Mouse (Mus musculus): ENCODE results near the gene Cdkn1a. TPM values are rescaled to one million over a fixed set of nuclear protein-coding genes. Genes with fewer than 3 reads are reported as not detected.

The Cdkn1a gene
- polyA plus RNA-seq, 1 experiment from 2014 or later: 148 TPM

DNA sequence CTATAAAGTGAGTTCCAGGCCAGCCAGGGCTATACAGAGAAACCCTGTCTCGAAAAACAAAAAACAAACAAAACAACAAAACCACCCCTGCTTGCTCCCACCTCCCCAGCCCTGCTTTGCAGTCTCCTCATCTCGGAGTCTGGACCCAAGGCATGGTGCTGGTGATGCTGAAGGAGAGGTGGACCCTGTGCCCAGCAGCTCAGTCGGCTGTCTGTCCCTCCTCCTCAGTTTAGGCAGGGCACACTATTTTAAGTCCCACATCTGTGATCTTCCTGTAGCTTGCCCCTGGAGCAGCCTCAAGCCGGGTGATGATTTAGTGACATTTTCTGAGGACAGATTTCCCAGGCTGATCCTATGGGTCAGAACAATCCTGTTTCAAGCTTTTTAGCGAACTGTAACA, 35.2 kb upstream of the Cdkn1a start:
- H3K9ac ChIP-seq (ENCODE audit: low read depth, low read length): no peak overlapping the region
- no peak overlapping the region for H3K4me2 ChIP-seq (ENCODE audit: low read length)
- WGBS: 69% methylated on average over 5 of the region's 5 CpGs
- no peak overlapping the region for H3K4me3 ChIP-seq (ENCODE audit: low read depth, low read length)
- peaks cover 9% of the 10 kb centered on the region; the same call in 1 of the 2 replicates for H3K4me1 ChIP-seq (ENCODE audit: control insufficient read depth, insufficient read depth, low read length)
- ATAC-seq: no peak
- no peak overlapping the region for H3K27ac ChIP-seq (ENCODE audit: low read length)
- H3K27me3 ChIP-seq (ENCODE audit: control insufficient read depth, insufficient read depth, low read depth, low read length): no peaks in the 10 kb centered on the region
- H3K36me3 ChIP-seq (ENCODE audit: control insufficient read depth, insufficient read depth, low read length): no peaks in the 10 kb centered on the region
- no peaks in the 10 kb centered on the region for H3K9me3 ChIP-seq (replicated peaks; ENCODE audit: control insufficient read depth, low read length, poor library complexity, severe bottlenecking)

GRCm38 (mm10) chr17:29056207-29056606, 34.6 kb upstream of the Cdkn1a start:
- Histone ChIP-seq H3K4me1 (ENCODE audit: control insufficient read depth, insufficient read depth, low read length) (peaks cover 9% of the 10 kb centered on the region; the same call in 1 of the 2 replicates), H3K27me3 (ENCODE audit: control insufficient read depth, insufficient read depth, low read depth, low read length) (no peaks in the 10 kb centered on the region), H3K9ac (ENCODE audit: low read depth, low read length) (no peak overlapping the region), H3K4me2 (ENCODE audit: low read length) (no peak overlapping the region), H3K36me3 (ENCODE audit: control insufficient read depth, insufficient read depth, low read length) (no peaks in the 10 kb centered on the region), H3K27ac (ENCODE audit: low read length) (no peak overlapping the region), H3K9me3 (replicated peaks; ENCODE audit: control insufficient read depth, low read length, poor library complexity, severe bottlenecking) (no peaks in the 10 kb centered on the region), H3K4me3 (ENCODE audit: low read depth, low read length) (no peak overlapping the region)
- 40% methylated on average over 7 of the region's 7 CpGs for WGBS
- ATAC-seq: no peak

- peaks cover 9% of the 10 kb centered on the region; the same call in 1 of the 2 replicates for H3K4me1 ChIP-seq (ENCODE audit: control insufficient read depth, insufficient read depth, low read length)
- no peak overlapping the region for H3K27ac ChIP-seq (ENCODE audit: low read length)
- no peak overlapping the region for H3K9ac ChIP-seq (ENCODE audit: low read depth, low read length)
- H3K36me3 ChIP-seq (ENCODE audit: control insufficient read depth, insufficient read depth, low read length): no peaks in the 10 kb centered on the region
- WGBS: 6% methylated on average over 8 of the region's 8 CpGs
- no peak overlapping the region for H3K4me3 ChIP-seq (ENCODE audit: low read depth, low read length)
- H3K4me2 ChIP-seq (ENCODE audit: low read length): no peak overlapping the region
- no peak for ATAC-seq
- no peaks in the 10 kb centered on the region for H3K27me3 ChIP-seq (ENCODE audit: control insufficient read depth, insufficient read depth, low read depth, low read length)
- H3K9me3 ChIP-seq (replicated peaks; ENCODE audit: control insufficient read depth, low read length, poor library complexity, severe bottlenecking): no peaks in the 10 kb centered on the region
Observed at GRCm38 (mm10) chr17:29056699-29057151, 34.1 kb upstream of the Cdkn1a start.

DNA sequence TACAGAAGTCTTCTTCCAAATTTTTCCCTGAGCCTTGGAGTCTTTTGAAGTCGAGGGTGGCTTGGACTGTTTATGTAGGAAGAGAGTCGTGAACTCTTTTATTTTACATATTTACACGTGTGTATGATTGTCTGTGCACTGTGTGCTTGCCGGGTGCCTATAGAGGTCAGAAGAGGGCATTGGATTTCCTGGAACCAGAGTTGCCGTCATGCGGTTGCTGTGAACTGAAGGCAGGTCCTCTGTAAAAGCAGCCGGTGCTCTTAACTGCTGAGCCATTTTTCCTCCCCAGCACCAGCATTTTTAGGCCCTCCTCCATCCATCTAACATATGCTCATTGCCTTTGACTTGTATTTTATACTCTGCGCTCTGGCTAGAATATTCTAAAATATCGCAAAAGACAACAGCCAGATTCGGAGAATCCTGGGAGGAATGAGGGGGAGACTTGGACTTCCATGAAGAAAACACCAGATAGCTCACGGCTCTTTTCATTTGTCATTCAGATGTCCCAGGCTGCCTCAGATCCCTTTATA, 33.4 kb upstream of the Cdkn1a start:
- no peak overlapping the region for H3K9ac ChIP-seq (ENCODE audit: low read depth, low read length)
- no peak overlapping the region for H3K4me3 ChIP-seq (ENCODE audit: low read depth, low read length)
- 83% methylated on average over 11 of the region's 11 CpGs for WGBS
- no peaks in the 10 kb centered on the region for H3K9me3 ChIP-seq (replicated peaks; ENCODE audit: control insufficient read depth, low read length, poor library complexity, severe bottlenecking)
- H3K4me2 ChIP-seq (ENCODE audit: low read length): no peak overlapping the region
- no peaks in the 10 kb centered on the region for H3K27me3 ChIP-seq (ENCODE audit: control insufficient read depth, insufficient read depth, low read depth, low read length)
- H3K27ac ChIP-seq (ENCODE audit: low read length): no peak overlapping the region
- H3K36me3 ChIP-seq (ENCODE audit: control insufficient read depth, insufficient read depth, low read length): no peaks in the 10 kb centered on the region
- ATAC-seq: no peak
- H3K4me1 ChIP-seq (ENCODE audit: control insufficient read depth, insufficient read depth, low read length): peaks cover 9% of the 10 kb centered on the region; the same call in 1 of the 2 replicates

DNA sequence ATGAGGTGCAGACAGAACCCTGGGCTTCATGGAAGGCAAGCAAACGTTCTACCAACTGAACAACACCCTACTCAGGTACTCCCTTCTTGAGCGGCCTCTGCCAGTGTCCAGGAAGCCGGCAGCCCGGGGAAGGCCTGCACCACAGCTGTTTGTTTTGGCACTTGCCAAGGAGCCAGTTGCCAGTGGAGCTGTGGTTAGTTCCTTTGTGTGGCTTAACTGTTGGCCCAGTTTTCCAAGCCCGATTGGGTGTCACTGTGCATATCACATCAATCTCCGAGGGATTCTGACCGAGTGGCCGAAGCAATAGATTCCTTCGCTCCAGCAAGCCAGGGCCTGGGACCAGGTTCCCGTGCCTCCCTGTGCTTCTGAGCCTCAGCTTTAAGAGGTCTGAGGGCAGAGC, 32.8 kb upstream of the Cdkn1a start:
- Histone ChIP-seq H3K4me2 (ENCODE audit: low read length) (no peak overlapping the region), H3K27ac (ENCODE audit: low read length) (no peak overlapping the region), H3K4me1 (ENCODE audit: control insufficient read depth, insufficient read depth, low read length) (peaks cover 9% of the 10 kb centered on the region; the same call in 1 of the 2 replicates), H3K4me3 (ENCODE audit: low read depth, low read length) (no peak overlapping the region), H3K9ac (ENCODE audit: low read depth, low read length) (no peak overlapping the region), H3K27me3 (ENCODE audit: control insufficient read depth, insufficient read depth, low read depth, low read length) (no peaks in the 10 kb centered on the region), H3K36me3 (ENCODE audit: control insufficient read depth, insufficient read depth, low read length) (no peaks in the 10 kb centered on the region), H3K9me3 (replicated peaks; ENCODE audit: control insufficient read depth, low read length, poor library complexity, severe bottlenecking) (no peaks in the 10 kb centered on the region)
- no peak for ATAC-seq
- 79% methylated on average over 10 of the region's 10 CpGs for WGBS

DNA sequence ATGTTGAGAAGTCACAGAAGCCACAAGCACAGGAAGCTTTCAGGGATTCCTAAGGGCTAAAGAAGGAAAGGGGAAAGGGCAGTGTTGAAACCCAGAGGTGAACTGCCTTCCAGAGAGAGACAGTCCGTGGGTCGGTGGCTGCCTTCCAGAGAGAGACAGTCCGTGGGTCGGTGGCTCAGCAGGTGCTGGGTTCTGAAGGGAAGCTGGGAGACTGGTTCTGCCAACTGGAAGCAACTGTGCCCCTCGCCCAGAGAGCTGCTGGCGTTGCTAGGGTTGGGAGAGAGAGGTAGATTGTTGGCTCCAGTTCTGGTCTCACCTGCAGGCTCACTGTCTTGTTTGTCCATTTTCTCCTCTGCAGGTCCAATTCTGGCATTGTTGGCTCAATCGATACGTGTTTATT, 32.3 kb upstream of the Cdkn1a start:
- Histone ChIP-seq H3K4me1 (ENCODE audit: control insufficient read depth, insufficient read depth, low read length) (peaks cover 9% of the 10 kb centered on the region; the same call in 1 of the 2 replicates), H3K4me2 (ENCODE audit: low read length) (no peak overlapping the region), H3K4me3 (ENCODE audit: low read depth, low read length) (no peak overlapping the region), H3K9me3 (replicated peaks; ENCODE audit: control insufficient read depth, low read length, poor library complexity, severe bottlenecking) (no peaks in the 10 kb centered on the region), H3K27ac (ENCODE audit: low read length) (no peak overlapping the region), H3K36me3 (ENCODE audit: control insufficient read depth, insufficient read depth, low read length) (no peaks in the 10 kb centered on the region), H3K9ac (ENCODE audit: low read depth, low read length) (no peak overlapping the region), H3K27me3 (ENCODE audit: control insufficient read depth, insufficient read depth, low read depth, low read length) (no peaks in the 10 kb centered on the region)
- ATAC-seq: no peak
- 77% methylated on average over 8 of the region's 8 CpGs for WGBS

DNA sequence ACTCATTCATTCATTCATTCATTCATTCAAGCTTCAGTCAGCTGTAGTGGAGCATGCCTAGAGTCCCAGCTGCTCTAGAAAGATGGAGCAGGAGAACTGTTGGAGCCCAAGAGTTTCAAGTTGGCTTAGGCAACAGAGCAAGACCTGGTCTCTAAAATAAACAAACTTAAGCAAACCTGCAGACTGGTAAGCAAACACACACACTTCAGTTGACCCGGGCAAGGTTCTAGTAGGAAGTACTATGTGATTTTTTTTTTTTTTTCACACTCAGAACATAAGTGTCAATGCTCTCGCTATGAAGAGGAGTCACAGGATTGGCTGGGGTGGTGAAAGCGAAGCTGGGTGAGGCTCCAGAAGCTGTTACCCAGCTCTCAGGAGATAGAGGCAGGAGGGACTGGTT, 31.2 kb upstream of the Cdkn1a start:
- no peak for ATAC-seq
- H3K27me3 ChIP-seq (ENCODE audit: control insufficient read depth, insufficient read depth, low read depth, low read length): no peaks in the 10 kb centered on the region
- peaks cover 9% of the 10 kb centered on the region; the same call in 1 of the 2 replicates for H3K4me1 ChIP-seq (ENCODE audit: control insufficient read depth, insufficient read depth, low read length)
- H3K4me3 ChIP-seq (ENCODE audit: low read depth, low read length): no peak overlapping the region
- 93% methylated on average over 3 of the region's 3 CpGs for WGBS
- H3K36me3 ChIP-seq (ENCODE audit: control insufficient read depth, insufficient read depth, low read length): no peaks in the 10 kb centered on the region
- H3K4me2 ChIP-seq (ENCODE audit: low read length): no peak overlapping the region
- no peak overlapping the region for H3K9ac ChIP-seq (ENCODE audit: low read depth, low read length)
- no peak overlapping the region for H3K27ac ChIP-seq (ENCODE audit: low read length)
- H3K9me3 ChIP-seq (replicated peaks; ENCODE audit: control insufficient read depth, low read length, poor library complexity, severe bottlenecking): no peaks in the 10 kb centered on the region

- ATAC-seq: no peak
- Histone ChIP-seq H3K4me1 (ENCODE audit: control insufficient read depth, insufficient read depth, low read length) (peaks cover 9% of the 10 kb centered on the region; the same call in 1 of the 2 replicates), H3K4me3 (ENCODE audit: low read depth, low read length) (no peak overlapping the region), H3K9ac (ENCODE audit: low read depth, low read length) (no peak overlapping the region), H3K4me2 (ENCODE audit: low read length) (no peak overlapping the region), H3K27ac (ENCODE audit: low read length) (no peak overlapping the region), H3K9me3 (replicated peaks; ENCODE audit: control insufficient read depth, low read length, poor library complexity, severe bottlenecking) (no peaks in the 10 kb centered on the region), H3K36me3 (ENCODE audit: control insufficient read depth, insufficient read depth, low read length) (no peaks in the 10 kb centered on the region), H3K27me3 (ENCODE audit: control insufficient read depth, insufficient read depth, low read depth, low read length) (no peaks in the 10 kb centered on the region)
- 90% methylated on average over 9 of the region's 9 CpGs for WGBS
Observed at GRCm38 (mm10) chr17:29060946-29061345, 29.8 kb upstream of the Cdkn1a start.

DNA sequence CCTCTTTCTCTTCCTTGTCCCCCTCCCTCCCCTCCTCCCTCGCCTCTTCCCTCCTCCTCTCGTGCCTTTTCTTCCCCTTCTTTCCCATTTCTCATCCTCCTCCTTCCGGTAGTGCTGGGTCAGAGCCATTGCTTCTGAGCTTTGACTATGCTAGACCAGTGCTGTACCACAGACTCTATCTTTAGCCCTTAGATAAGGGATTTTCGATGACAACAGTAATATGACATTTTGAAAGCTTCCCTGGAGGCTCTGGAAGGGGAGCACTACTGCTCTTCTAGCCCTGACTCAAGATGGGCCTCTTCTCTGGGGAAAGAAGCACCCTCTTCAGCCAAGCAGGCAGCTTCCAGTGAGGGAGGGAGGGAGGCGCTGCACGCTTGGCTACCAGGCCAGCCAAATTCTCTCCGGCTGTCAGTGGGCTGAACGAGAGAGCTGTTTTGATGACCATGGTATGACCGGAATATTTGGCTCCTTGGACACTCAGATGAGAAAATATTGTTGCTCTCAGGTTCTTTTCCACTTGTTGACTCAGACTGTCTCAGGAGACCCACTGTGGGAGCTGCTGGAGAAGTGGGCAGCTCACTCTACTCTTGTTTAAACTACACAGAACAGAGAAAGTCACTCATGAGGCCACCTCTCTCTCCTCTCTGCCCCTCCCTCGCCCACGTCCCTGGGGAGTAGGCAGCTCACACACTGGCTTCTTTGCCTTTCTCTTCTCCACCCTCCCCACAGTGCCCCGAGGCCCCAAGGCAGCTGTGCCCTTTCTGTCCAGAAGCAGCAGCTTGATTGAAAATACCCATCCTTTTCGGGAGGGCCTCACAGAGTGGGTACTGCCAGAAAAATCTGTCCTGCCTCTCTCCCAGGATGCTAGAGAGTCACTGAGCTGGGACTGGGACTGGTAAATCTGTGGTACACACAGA, 28.4 kb upstream of the Cdkn1a start:
- WGBS: 57% methylated on average over 13 of the region's 13 CpGs
- H3K4me2 ChIP-seq (ENCODE audit: low read length): no peak overlapping the region
- ATAC-seq: no peak
- H3K27me3 ChIP-seq (ENCODE audit: control insufficient read depth, insufficient read depth, low read depth, low read length): no peaks in the 10 kb centered on the region
- no peak overlapping the region for H3K9ac ChIP-seq (ENCODE audit: low read depth, low read length)
- no peaks in the 10 kb centered on the region for H3K4me1 ChIP-seq (ENCODE audit: control insufficient read depth, insufficient read depth, low read length)
- no peaks in the 10 kb centered on the region for H3K36me3 ChIP-seq (ENCODE audit: control insufficient read depth, insufficient read depth, low read length)
- H3K4me3 ChIP-seq (ENCODE audit: low read depth, low read length): no peak overlapping the region
- H3K27ac ChIP-seq (ENCODE audit: low read length): no peak overlapping the region
- no peaks in the 10 kb centered on the region for H3K9me3 ChIP-seq (replicated peaks; ENCODE audit: control insufficient read depth, low read length, poor library complexity, severe bottlenecking)
